7 mouse cellular contexts compared by ENCODE assay signal in genomic region chr4:133649989-133650699, GRCm38 (mm10). TPM values are rescaled to one million over a fixed set of nuclear protein-coding genes. Genes with fewer than 3 reads are reported as not detected.
DNase-seq lines count a peak whose midpoint lies in the region; ATAC-seq and TF ChIP-seq lines count a peak whose summit lies in the region.

Zdhhc18 (minus strand) TSS chr4:133650154.

- peak; percentile 79 for TF ChIP-seq CTCF in left cerebral cortex, adult 2 months (IDR thresholded peaks at IDR 0.05)

- H3K9ac ChIP-seq in hindbrain, embryonic 14.5 days = no peak within 1 kb of the TSS

- no peaks in the 10 kb centered on the region for H3K27me3 ChIP-seq in hindbrain, embryonic 14.5 days (ENCODE audit: control insufficient read depth, insufficient read depth, low read length)

- H3K79me2 ChIP-seq in macrophage (ENCODE audit: inconsistent target) = no peaks in the 10 kb centered on the region

- peak within 1 kb of the TSS; percentile 38 for H3K4me2 ChIP-seq in hindbrain, embryonic 14.5 days (replicated peaks)

- 34% methylated on average over 7 of the region's 7 CpGs for WGBS in hindbrain, embryonic 14.5 days
- WGBS in macrophage (ENCODE audit: missing documents) = 31% methylated on average over 7 of the region's 7 CpGs

- 0 out of 2 replicates have a peak within 1 kb of the TSS, but pooled peaks have one; percentile 2 for H3K4me3 ChIP-seq in hindbrain, embryonic 14.5 days (replicated peaks; ENCODE audit: low read length)
- H3K4me3 ChIP-seq in left cerebral cortex, adult 2 months = peak within 1 kb of the TSS; percentile 46
- peak within 1 kb of the TSS; percentile 47 for H3K4me3 ChIP-seq in macrophage (ENCODE audit: inconsistent target)

- no peak for ATAC-seq in hindbrain, embryonic 14.5 days (ENCODE audit: low FRiP score)

- intact Hi-C loops in left cerebral cortex, adult 2 months (cut with DNase I) = loop anchor here (1.0 kb wide), 1 partner anchor 58 kb away; no protein-coding TSS in a partner anchor

- H3K27ac ChIP-seq in hindbrain, embryonic 14.5 days = no peak within 1 kb of the TSS
- 0 out of 2 replicates have a peak within 1 kb of the TSS, but pooled peaks have one; percentile 10 for H3K27ac ChIP-seq in left cerebral cortex, adult 2 months
- peak within 1 kb of the TSS; percentile 29; the same call in 1 of the 2 replicates for H3K27ac ChIP-seq in macrophage

- peak; percentile 79 to 94 for DNase-seq in adrenal gland, adult (ENCODE audit: inconsistent age in 2 of 2, low spot score in 1 of 2)
- peak; percentile 82 to 89 for DNase-seq in cerebellum, postnatal 25 days
- peak; percentile 82 for DNase-seq in gastrocnemius, adult 18-20 months (ENCODE audit: low spot score)
- peak; percentile 75 for DNase-seq in hindbrain, embryonic 14.5 days (ENCODE audit: low spot score)
- DNase-seq in left cerebral cortex, adult 2 months (ENCODE audit: extremely low spot score in 1 of 2, low spot score in 2 of 2) = peak; percentile 72 to 78
- DNase-seq in right cerebral cortex, postnatal 10 days (ENCODE audit: low spot score in 2 of 2) = peak; percentile 83 to 87

- H3K4me1 ChIP-seq in hindbrain, embryonic 14.5 days (replicated peaks; ENCODE audit: control insufficient read depth, insufficient read depth, low read length) = no peaks in the 10 kb centered on the region

- no peaks in the 10 kb centered on the region for H3K9me3 ChIP-seq in hindbrain, embryonic 14.5 days (ENCODE audit: control insufficient read depth, low read length)

- no peaks in the 10 kb centered on the region for H3K36me3 ChIP-seq in hindbrain, embryonic 14.5 days (replicated peaks; ENCODE audit: control insufficient read depth, insufficient read depth)
- no peaks in the 10 kb centered on the region for H3K36me3 ChIP-seq in macrophage (ENCODE audit: inconsistent target)

RNA-seq across cellular contexts. Expression of gene Zdhhc18, which starts in this region (rescaled TPM):
- total RNA-seq in gastrocnemius, adult 18-20 months (2021) = 10 to 100 TPM; 24.1 to 35.7 TPM
- 3.0 and 3.9 TPM in 2 replicates for polyA plus RNA-seq in hindbrain, embryonic 14.5 days (2014; fragmentation: Nextera tagmentation; extraction: Ambion mirVana)
- total RNA-seq in left cerebral cortex, adult 2 months (2021) = 10 to 100 TPM; 33.2 to 36.8 TPM
- total RNA-seq in macrophage (2018; cell fraction: chromatin; rRNA removed) = 100 to 1,000 TPM in 6 of 26 experiments, 10 to 100 TPM in 20; 33.1 to 176 (median 55.0) TPM
- 10 to 100 TPM; 12.1 to 36.4 (median 19.1) TPM for total RNA-seq in macrophage (2018; cell fraction: cytosol; rRNA removed)
- total RNA-seq in macrophage (2018; cell fraction: nucleus; rRNA removed) = 100 to 1,000 TPM in 3 of 26 experiments, 10 to 100 TPM in 23; 29.4 to 155 (median 46.0) TPM
- 15.6 to 22.3 TPM (median 19.4 TPM) in 3 replicates for polyA plus RNA-seq in macrophage (2018)
